Mouse (Mus musculus): ENCODE data around the gene Gm38655. TPM values are rescaled to one million over a fixed set of nuclear protein-coding genes. Genes with fewer than 3 reads are reported as not detected.

Gene Gm38655
- total and polyA plus RNA-seq, 3 experiments, result 0.29 TPM; not detected in 2

DNA sequence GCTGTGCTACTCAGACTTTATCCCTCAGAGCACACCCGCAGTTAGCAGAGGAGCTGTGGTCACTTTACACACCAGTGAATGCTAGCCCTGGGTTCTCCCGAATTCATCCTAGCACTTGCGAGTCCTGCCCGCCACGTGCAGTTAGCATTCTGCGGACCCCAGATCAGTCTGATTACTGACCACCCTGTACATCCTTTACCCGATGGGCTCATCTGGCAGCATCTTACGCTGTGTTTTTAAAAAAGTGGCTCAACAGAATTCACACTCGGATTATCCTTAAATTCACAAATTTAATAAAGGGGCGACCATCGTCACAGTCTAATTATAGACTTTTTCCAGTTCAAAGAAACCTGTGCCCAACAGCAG is 12.5 kb upstream of the Gm38655 start:
- Histone ChIP-seq H3K9ac (ENCODE audit: low read depth, low read length) (peak overlapping the region; percentile 97), H3K27ac (peak overlapping the region; percentile 90), H3K79me2 (replicated peaks; ENCODE audit: control insufficient read depth, insufficient read depth, low read length) (peaks cover 4% of the 10 kb centered on the region; the same call in 1 of the 2 replicates), H3K36me3 (ENCODE audit: control insufficient read depth, insufficient read depth, low read length) (peaks cover 7% of the 10 kb centered on the region; the same call in 1 of the 2 replicates), H3K27me3 (ENCODE audit: control insufficient read depth, insufficient read depth, low read length) (no peaks in the 10 kb centered on the region), H3K4me1 (ENCODE audit: control insufficient read depth, insufficient read depth, low read length) (peaks cover 7% of the 10 kb centered on the region), H3K4me3 (peak overlapping the region; percentile 98)
- DNase-seq, result no peak
- TF ChIP-seq CTCF (IDR thresholded peaks at IDR 0.05) (no peak), POLR2A (IDR thresholded peaks at IDR 0.05; ENCODE audit: insufficient read depth, low read depth, low read length) (no peak), EP300 (IDR thresholded peaks at IDR 0.05; ENCODE audit: insufficient read depth, low read depth, low read length) (no peak)
- 7% methylated on average over 11 of the region's 11 CpGs for WGBS
- intact Hi-C loops (cut with DNase I), result loop anchor here (5.0 kb wide), 1 partner anchor 55 kb away; the partner anchor contains the start of genes Gnptg and Tsr3

DNA sequence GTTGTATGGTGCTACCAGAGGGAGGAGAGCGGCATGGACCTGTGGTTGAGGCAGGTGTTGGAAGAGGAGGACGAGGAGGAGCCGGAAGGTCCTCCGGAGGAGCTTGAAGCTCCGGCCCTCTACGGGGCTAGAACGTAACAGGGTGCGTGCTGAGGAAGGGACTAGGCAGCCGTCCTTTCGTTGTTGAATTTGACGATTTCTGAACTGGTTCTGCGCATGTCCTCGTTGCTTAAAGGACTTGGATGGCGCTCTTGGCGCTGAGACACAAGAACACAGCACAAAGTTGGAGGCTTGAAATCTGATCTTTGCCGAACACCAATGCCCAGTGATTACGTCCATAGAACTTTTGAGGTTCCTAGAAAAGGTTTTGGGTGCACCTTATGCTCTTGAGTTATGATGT is 9.7 kb upstream of the Gm38655 start:
- no peaks in the 10 kb centered on the region for H3K27me3 ChIP-seq (ENCODE audit: control insufficient read depth, insufficient read depth, low read length)
- H3K9ac ChIP-seq (ENCODE audit: low read depth, low read length), result peak overlapping the region; percentile 81
- no peak for TF ChIP-seq EP300 (IDR thresholded peaks at IDR 0.05; ENCODE audit: insufficient read depth, low read depth, low read length)
- no peak for TF ChIP-seq POLR2A (IDR thresholded peaks at IDR 0.05; ENCODE audit: insufficient read depth, low read depth, low read length)
- TF ChIP-seq CTCF (IDR thresholded peaks at IDR 0.05), result no peak
- 8% methylated on average over 17 of the region's 17 CpGs for WGBS
- H3K36me3 ChIP-seq (ENCODE audit: control insufficient read depth, insufficient read depth, low read length), result peaks cover 5% of the 10 kb centered on the region; the same call in 1 of the 2 replicates
- intact Hi-C loops (cut with DNase I), result loop anchor here (1.0 to 5.0 kb wide), 4 partner anchors 52 to 168 kb away; partner anchors contain the start of genes Clcn7, Cramp1l, Gnptg and Ift140
- H3K79me2 ChIP-seq (replicated peaks; ENCODE audit: control insufficient read depth, insufficient read depth, low read length), result 0 out of 2 replicates have a peak, but pooled peaks cover 2% of the 10 kb centered on the region
- DNase-seq, result no peak
- H3K4me1 ChIP-seq (ENCODE audit: control insufficient read depth, insufficient read depth, low read length), result peaks cover 7% of the 10 kb centered on the region
- peak overlapping the region; percentile 94 for H3K4me3 ChIP-seq
- H3K27ac ChIP-seq, result peak overlapping the region; percentile 98

DNA sequence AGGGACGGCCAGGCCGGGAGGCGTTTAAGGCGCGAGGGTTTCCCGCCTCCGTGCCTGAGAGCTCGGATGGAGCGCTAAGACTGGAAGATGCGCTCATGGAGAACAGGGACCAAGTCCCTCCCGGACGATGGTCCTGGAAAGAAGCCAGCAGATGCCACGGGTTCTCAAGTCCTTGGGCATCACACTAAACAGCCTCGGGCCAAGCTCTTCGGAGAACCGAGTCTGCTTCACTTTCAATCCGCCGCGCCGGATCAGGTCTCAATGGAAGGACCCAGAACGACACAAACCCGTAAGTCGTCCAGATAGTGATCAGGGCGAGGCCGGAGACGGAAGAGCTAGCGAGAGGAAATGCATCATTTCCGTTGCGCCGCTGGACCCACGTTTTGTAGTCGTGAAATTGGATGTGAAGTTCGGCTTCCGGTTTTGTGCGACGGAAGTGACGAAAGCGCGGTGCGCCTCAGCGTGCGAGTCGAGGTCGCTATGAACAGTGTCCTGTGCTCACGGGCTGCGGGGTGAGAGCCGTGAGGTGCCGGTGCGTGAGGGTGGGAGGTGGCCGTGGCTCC is 8.9 kb upstream of the Gm38655 start, which contains the start of gene BC003965:
Gene BC003965 (plus strand): TSS at position 426 of the 563 bp plus-strand sequence.
- H3K4me1 ChIP-seq (ENCODE audit: control insufficient read depth, insufficient read depth, low read length), result peaks cover 5% of the 10 kb centered on the region
- peak; percentile 97 to 98 for DNase-seq
- intact Hi-C loops (cut with DNase I), result loop anchor here (1.0 to 5.0 kb wide), 3 partner anchors 51 to 167 kb away; partner anchors contain the start of genes Clcn7, Cramp1l and Ift140
- under 1% methylated on average over 50 of the region's 50 CpGs for WGBS
- TF ChIP-seq POLR2A (IDR thresholded peaks at IDR 0.05; ENCODE audit: insufficient read depth, low read depth, low read length) (peak; percentile 98), CTCF (IDR thresholded peaks at IDR 0.05) (no peak), EP300 (IDR thresholded peaks at IDR 0.05; ENCODE audit: insufficient read depth, low read depth, low read length) (peak; percentile 100)
- peak within 1 kb of the TSS; percentile 98 for H3K27ac ChIP-seq
- H3K79me2 ChIP-seq (replicated peaks; ENCODE audit: control insufficient read depth, insufficient read depth, low read length), result 0 out of 2 replicates have a peak, but pooled peaks cover 2% of the 10 kb centered on the region
- peak within 1 kb of the TSS; percentile 81 for H3K9ac ChIP-seq (ENCODE audit: low read depth, low read length)
- peak within 1 kb of the TSS; percentile 94 for H3K4me3 ChIP-seq
- H3K27me3 ChIP-seq (ENCODE audit: control insufficient read depth, insufficient read depth, low read length), result no peaks in the 10 kb centered on the region
- no peaks in the 10 kb centered on the region for H3K36me3 ChIP-seq (ENCODE audit: control insufficient read depth, insufficient read depth, low read length)

DNA sequence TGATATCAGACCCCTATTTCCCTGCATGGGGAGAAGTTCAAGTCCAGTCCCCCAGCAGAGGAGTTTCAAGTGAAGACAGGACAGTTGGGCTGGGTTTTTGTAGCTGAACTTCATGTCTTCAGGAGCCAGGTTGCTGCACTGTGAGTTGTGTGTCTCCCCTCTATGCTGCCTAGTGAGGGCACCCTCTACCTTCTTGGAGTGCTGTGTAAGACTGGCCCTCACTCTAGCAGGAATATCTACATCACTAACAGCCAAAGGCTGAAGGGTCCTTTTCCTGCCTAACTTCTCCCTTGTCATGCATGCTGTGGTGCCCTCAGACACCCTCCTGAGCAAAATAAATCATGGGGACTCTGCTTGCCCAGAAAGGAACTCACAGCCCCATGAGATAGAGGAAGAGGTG is 8.0 kb upstream of the Gm38655 start:
- H3K27ac ChIP-seq, result no peak overlapping the region
- H3K36me3 ChIP-seq (ENCODE audit: control insufficient read depth, insufficient read depth, low read length), result no peaks in the 10 kb centered on the region
- H3K27me3 ChIP-seq (ENCODE audit: control insufficient read depth, insufficient read depth, low read length), result no peaks in the 10 kb centered on the region
- no peak for DNase-seq
- TF ChIP-seq CTCF (IDR thresholded peaks at IDR 0.05) (no peak), POLR2A (IDR thresholded peaks at IDR 0.05; ENCODE audit: insufficient read depth, low read depth, low read length) (no peak), EP300 (IDR thresholded peaks at IDR 0.05; ENCODE audit: insufficient read depth, low read depth, low read length) (no peak)
- intact Hi-C loops (cut with DNase I), result loop anchor here (5.0 kb wide), 1 partner anchor 166 kb away; the partner anchor contains the start of genes Cramp1l and Ift140
- no peak overlapping the region for H3K9ac ChIP-seq (ENCODE audit: low read depth, low read length)
- no peak overlapping the region for H3K4me3 ChIP-seq
- H3K4me1 ChIP-seq (ENCODE audit: control insufficient read depth, insufficient read depth, low read length), result peaks cover 5% of the 10 kb centered on the region
- no peaks in the 10 kb centered on the region for H3K79me2 ChIP-seq (replicated peaks; ENCODE audit: control insufficient read depth, insufficient read depth, low read length)

DNA sequence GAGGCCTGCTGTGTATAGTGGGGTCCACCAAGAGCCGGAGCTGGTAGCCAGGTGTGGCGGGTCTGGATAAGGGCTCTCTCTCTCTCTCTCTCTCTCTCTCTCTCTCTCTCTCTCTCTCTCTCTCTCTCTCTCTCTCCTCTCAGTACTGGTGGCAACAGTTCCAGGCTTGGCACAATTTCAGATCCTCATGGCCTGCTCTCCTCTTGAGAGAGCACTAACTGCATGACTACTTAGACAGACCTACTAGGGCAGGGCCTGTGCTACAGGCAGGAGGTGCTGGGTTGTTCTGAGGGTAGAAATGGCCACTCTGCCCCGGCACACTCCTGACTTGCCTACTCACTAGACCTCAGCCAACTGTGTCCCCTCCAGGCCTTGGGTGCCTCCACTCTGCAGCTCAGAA is 2.7 kb downstream of the Gm38655 start:
- no peaks in the 10 kb centered on the region for H3K79me2 ChIP-seq (replicated peaks; ENCODE audit: control insufficient read depth, insufficient read depth, low read length)
- TF ChIP-seq CTCF (IDR thresholded peaks at IDR 0.05) (no peak), EP300 (IDR thresholded peaks at IDR 0.05; ENCODE audit: insufficient read depth, low read depth, low read length) (no peak), POLR2A (IDR thresholded peaks at IDR 0.05; ENCODE audit: insufficient read depth, low read depth, low read length) (no peak)
- no peaks in the 10 kb centered on the region for H3K4me1 ChIP-seq (ENCODE audit: control insufficient read depth, insufficient read depth, low read length)
- H3K4me3 ChIP-seq, result no peak overlapping the region
- H3K27ac ChIP-seq, result no peak overlapping the region
- WGBS, result 79% methylated on average over 3 of the region's 3 CpGs
- H3K27me3 ChIP-seq (ENCODE audit: control insufficient read depth, insufficient read depth, low read length), result no peaks in the 10 kb centered on the region
- no peak overlapping the region for H3K9ac ChIP-seq (ENCODE audit: low read depth, low read length)
- no peaks in the 10 kb centered on the region for H3K36me3 ChIP-seq (ENCODE audit: control insufficient read depth, insufficient read depth, low read length)
- no peak for DNase-seq
- intact Hi-C loops (cut with DNase I), result no loop called here

DNA sequence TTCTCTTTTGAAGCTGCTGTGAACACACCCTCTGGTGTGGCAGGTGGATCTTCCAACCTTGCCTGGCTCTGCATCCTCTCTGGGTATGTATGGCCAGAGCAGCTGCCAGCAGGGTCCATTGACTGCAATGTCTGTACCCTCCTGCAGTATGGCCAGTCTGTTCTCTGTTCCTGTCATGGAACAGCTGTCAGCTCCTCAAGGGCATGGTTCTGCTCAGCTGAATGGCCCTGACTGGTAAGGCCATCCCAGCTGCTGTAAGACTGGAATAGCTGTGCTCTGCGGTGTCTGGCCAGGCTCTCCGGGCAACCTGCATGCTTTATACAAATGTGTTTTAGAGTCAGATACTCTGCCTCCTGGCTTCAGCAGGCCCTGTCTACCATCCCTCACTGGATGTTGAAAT is 5.6 kb downstream of the Gm38655 start:
- H3K36me3 ChIP-seq (ENCODE audit: control insufficient read depth, insufficient read depth, low read length), result no peaks in the 10 kb centered on the region
- 79% methylated on average over 2 of the region's 2 CpGs for WGBS
- H3K27ac ChIP-seq, result no peak overlapping the region
- TF ChIP-seq POLR2A (IDR thresholded peaks at IDR 0.05; ENCODE audit: insufficient read depth, low read depth, low read length), result no peak
- TF ChIP-seq CTCF (IDR thresholded peaks at IDR 0.05), result no peak
- TF ChIP-seq EP300 (IDR thresholded peaks at IDR 0.05; ENCODE audit: insufficient read depth, low read depth, low read length), result no peak
- no peak overlapping the region for H3K4me3 ChIP-seq
- H3K4me1 ChIP-seq (ENCODE audit: control insufficient read depth, insufficient read depth, low read length), result no peaks in the 10 kb centered on the region
- H3K79me2 ChIP-seq (replicated peaks; ENCODE audit: control insufficient read depth, insufficient read depth, low read length), result no peaks in the 10 kb centered on the region
- no peak overlapping the region for H3K9ac ChIP-seq (ENCODE audit: low read depth, low read length)
- H3K27me3 ChIP-seq (ENCODE audit: control insufficient read depth, insufficient read depth, low read length), result no peaks in the 10 kb centered on the region
- intact Hi-C loops (cut with DNase I), result no loop called here
- no peak for DNase-seq
